Mouse (Mus musculus): ENCODE measurements around the gene Rapgefl1.

Gene Rapgefl1

GRCm38 (mm10) chr11:98858759-98859731 lies 22.5 kb downstream of the Rapgefl1 start:
- peak; percentile 89 for DNase-seq (ENCODE audit: low spot score)

DNA sequence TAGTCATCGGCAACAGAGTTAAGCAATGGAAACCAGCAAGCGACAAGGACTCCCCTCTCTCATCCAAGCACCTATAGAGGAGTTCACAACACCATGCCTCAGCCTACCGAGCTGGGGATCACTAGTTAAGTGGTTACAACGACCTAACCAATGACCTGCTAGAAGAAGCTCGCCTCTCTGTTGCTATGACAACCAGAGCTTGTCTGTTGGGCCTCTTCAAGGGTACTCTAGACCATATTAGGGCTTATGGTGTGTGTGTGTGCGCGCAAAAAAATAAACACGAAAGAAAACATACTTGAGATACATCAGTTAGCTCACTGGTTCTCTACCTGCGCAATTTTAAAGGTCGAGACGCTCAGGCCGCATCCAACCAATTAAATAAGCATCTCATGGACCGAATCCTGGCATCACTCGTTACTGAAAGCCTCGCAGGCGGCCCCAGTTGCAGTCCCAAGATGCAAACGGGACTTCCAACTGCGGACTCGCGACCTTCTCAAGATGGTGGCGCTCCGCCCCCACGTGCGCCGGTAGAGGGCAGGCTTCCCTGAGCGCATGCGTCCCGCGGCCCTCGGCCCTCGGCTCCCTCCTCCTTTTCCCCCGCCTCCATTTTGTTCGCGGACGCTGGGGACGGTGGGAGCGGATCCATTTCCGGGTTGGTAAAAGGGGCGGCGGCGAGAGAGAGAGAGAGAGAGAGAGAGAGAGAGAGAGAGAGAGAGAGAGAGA lies 26.6 kb downstream of the Rapgefl1 start, which contains the start of gene Wipf2:
Gene Wipf2, plus strand, starts transcription at position 611 of the 723 bp plus-strand sequence.
- DNase-seq (ENCODE audit: low spot score), result peak; percentile 96

DNA sequence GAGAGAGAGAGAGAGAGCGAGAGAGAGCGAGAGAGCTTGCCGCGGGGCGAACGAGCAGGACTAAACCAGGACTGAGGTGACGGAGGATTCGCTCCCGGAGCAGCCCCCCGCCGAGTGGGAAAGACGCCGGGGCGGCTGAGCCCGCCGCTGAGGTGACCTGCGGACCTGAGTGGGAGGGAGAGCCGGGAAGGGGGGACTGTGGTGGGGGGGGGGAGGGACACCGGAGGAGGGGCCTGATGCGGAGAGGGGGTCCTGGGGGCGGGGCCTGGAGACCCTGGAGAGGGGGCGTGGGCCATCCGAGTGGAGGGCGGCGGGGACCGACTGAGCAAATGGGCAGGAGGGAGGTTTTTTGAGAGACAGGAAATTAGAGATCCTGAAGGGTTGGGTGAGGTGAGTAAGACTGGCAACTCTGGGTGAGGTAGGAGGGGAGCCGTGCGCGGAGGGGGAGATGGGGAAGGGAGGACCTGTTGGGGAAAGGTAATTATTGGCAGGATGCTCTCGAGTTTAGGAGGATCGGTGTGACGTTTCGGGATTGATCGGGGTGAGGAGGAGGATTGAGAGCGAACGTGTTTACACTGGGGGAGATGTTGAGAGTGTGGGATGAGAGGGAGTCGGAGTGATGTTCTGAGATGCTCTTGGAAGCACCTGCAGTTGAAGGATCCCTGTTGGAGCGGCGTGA lies 27.3 kb downstream of the Rapgefl1 start:
- peak; percentile 26 for DNase-seq (ENCODE audit: low spot score)

GRCm38 (mm10) chr11:98867293-98867692 lies 30.7 kb downstream of the Rapgefl1 start:
- no peak for DNase-seq (ENCODE audit: low spot score)

DNA sequence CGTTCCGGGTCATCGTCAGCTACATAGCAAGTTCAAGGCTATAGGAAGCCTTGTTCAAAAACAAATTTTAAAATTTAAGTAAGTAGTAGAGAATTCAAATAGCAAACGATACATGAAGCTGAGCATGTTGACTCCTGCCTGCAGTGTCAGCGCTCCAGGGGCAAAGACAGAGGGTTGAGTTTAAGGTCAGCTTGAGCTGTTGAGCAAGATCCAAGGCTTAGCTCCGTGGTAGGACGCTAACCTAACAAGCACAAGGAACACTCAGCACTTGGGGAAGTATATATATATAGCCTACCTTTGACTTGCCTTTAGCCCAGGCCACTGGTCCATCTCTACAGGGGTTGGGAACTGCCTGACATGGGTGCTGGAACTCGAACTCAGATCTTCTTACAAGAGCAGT lies 33.3 kb downstream of the Rapgefl1 start:
- peak; percentile 32 for DNase-seq (ENCODE audit: low spot score)

DNA sequence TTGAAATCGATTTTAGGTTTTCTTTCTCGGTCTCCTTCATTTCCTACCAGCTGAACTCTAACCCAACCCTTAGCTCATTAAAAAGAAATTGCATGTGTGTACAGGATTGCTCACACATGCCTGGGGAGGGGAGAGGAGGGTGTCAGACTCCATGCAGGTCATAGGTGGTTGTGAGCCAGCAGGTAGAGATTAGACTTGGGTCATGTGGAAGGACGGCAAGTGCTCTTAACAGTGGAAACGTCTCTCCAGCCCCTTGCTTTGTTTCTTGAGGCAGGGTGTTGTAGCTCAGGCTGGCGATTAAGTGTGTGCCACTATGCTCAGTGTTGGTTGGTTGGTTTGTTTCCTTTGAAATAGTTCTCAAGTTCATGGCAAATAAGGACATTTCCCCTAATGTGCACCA lies 34.2 kb downstream of the Rapgefl1 start:
- no peak for DNase-seq (ENCODE audit: low spot score)

- DNase-seq (ENCODE audit: low spot score), result no peak
These were observed 34.8 kb downstream of the Rapgefl1 start for GRCm38 (mm10) chr11:98871416-98871815.

- DNase-seq (ENCODE audit: low spot score), result no peak
These were observed 35.5 kb downstream of the Rapgefl1 start for GRCm38 (mm10) chr11:98872040-98872439.

DNA sequence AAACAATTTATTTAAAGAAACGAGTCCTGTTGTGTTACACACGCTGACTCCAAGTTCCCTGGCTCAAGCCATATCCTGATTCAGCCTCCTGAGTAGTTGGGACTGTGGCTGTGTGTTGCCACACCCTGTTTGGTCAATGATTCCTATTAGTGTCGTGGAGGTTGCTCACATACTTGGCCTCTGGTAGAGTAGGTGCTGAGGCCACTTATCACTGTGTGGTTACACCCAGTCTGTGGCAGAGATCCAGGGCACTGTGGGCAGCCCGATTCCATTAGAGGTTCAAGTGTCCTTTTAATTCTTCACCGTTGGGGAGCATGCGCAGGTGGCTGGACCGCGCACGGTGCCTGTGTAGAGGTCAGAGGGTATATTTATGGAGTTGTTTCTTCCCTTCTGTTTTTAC lies 37.3 kb downstream of the Rapgefl1 start:
- DNase-seq (ENCODE audit: low spot score), result no peak

DNA sequence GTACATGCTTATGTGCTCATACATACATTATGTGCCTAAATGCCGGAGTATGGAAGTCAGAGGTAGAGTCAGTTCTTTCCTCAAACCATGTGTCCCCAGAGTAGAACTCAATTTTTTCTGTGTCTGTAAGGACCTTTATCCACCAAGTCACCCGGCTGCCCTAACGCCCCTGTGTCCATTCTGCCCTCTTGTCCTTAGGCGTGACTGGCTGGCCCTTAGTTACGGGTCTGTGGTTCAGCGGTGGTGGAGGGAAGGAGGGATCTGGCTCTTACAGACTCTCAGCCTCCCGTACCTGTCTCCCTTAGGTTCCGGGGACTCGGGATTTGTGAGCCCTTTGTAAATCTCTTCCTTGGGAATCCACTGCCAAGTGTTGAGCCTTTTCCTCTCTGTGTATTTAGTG lies 40.4 kb downstream of the Rapgefl1 start:
- no peak for DNase-seq (ENCODE audit: low spot score)

GRCm38 (mm10) chr11:98887703-98888102 lies 51.1 kb downstream of the Rapgefl1 start:
- no peak for DNase-seq (ENCODE audit: low spot score)

- DNase-seq (ENCODE audit: low spot score), result no peak
These were observed 52.5 kb downstream of the Rapgefl1 start for GRCm38 (mm10) chr11:98889077-98889476.

DNA sequence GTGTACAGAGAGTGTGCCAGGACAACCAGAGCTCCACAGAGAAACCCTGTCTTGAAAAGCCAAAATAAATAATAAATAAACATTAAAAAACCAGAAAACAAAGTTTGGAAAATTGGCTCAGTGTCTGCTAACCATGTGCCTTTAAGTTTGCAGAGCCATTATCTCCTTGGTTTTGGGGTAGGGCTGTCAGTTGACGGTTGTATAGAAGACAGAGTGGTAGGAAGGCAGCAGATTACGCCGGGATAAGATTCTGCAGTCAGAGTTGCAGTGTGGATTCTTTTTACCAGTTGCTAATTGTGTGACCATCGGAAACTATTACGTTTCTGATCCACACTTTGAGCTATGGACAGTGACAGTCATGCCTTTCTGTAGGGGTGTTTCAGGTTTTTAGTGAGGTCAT lies 53.4 kb downstream of the Rapgefl1 start:
- no peak for DNase-seq (ENCODE audit: low spot score)

DNA sequence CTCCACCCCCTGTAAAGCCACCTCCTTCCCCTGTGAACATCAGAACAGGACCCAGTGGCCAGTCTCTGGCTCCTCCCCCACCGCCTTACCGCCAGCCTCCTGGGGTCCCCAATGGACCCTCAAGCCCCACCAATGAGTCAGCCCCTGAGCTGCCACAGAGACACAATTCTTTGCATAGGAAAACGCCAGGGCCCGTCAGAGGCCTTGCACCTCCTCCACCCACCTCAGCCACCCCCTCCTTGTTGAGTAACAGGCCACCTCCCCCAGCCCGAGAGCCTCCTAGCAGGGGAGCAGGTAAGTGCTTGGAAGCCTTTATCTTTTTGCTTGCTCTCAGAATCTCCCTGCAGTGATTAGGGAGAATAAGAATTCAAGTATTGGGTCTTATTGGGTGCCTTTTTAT lies 55.8 kb downstream of the Rapgefl1 start:
- DNase-seq (ENCODE audit: low spot score), result no peak

DNA sequence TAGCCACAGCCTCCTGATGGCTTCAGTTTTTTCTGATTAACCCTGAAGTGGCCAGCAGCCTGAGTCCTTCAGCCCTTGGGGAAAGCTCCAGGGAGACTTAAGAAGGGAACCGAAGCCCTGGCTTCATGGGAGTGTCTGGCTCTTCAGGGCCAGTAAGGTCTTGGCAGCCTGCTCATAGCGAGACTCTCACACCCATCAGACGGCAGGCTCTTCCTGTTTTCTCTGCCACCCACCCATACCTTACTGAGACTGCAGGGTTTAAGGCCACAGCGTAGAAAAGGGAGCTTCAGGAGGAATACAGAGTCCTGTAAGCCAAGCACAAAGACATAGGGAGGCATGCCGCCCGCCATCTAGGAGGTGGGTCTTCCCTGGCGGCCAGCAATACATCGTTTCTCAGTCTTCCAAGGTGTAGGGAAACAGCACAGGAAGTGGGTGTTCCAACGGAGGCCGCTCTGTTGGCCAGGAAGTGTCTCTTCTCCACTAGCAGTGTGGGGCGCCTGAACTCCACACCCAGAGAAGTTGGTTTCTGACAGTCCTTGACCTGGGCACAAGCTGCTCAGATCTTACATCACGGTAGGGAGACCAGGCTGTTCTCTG lies 64.0 kb downstream of the Rapgefl1 start:
- no peak for DNase-seq (ENCODE audit: low spot score)

DNA sequence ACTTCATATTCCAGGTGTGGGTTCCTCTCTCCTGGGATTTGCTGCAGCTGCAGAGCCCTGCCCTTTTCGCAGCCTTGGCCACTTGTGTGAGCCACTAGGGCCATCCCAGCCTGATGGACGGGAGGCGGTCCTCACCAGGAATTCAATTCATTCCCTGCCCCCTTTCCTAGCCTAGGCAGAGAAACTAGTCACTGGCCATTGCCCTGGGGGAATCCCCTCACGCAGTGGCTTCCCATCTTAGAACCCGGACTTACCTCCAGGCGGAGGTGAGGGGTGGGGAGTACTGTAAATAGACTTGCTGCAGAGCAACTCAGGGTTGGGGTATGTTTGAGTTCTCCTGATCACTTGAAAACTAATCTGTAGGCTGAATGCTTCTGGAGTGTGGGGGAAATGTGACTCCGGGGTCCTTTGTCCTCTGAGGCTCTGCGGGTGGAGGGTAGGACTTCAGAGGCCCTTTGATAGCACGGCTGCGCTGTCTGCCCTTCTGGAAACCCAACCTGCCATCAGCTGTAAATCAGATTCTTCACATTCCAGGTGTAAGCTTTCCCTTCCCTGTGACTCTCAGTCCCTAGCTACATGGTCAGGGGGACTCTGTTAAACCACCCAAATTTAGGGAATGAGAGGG lies 66.1 kb downstream of the Rapgefl1 start:
- DNase-seq (ENCODE audit: low spot score), result no peak
